ENCODE assay signal across 21 mouse cellular contexts in genomic region chr12:86952331-86952850, GRCm38 (mm10). TPM values are rescaled to one million over a fixed set of nuclear protein-coding genes. Genes with fewer than 3 reads are reported as not detected.
DNase-seq lines count a peak whose midpoint lies in the region; ATAC-seq and TF ChIP-seq lines count a peak whose summit lies in the region.
"Had no signal": no experiment of that assay in that cellular context is flagged by ENCODE, and none has a peak within 500 bp of the region (broad histone marks: within the 10 kb centered on the region; RNA-seq: fewer than 3 reads in every experiment).

No protein-coding gene starts in this region.

- H3K4me3 ChIP-seq in layer of hippocampus, adult 2 months, result peak overlapping the region; percentile 42
- H3K4me3 ChIP-seq in forebrain, embryonic 14.5 days (ENCODE audit: low read depth, low read length), result no peak overlapping the region
- H3K4me3 ChIP-seq in stomach, embryonic 16.5 days (replicated peaks; ENCODE audit: low read length), result no peak overlapping the region
- no peak overlapping the region for H3K4me3 ChIP-seq in limb, embryonic 10.5 days
- H3K4me3 ChIP-seq: embryonic facial prominence, embryonic 13.5 days; heart, embryonic 15.5 days; kidney, embryonic 15.5 days; limb, embryonic 12.5 days; liver, embryonic 15.5 days; megakaryocyte, embryonic 14.5 days; stomach, embryonic 15.5 days had no signal

- H3K27ac ChIP-seq in layer of hippocampus, adult 2 months, result peak overlapping the region; percentile 87
- H3K27ac ChIP-seq in forebrain, embryonic 14.5 days (ENCODE audit: low read depth, low read length), result peak overlapping the region; percentile 9; the same call in 1 of the 2 replicates
- peak overlapping the region; percentile 18; the same call in 1 of the 2 replicates for H3K27ac ChIP-seq in stomach, embryonic 16.5 days (ENCODE audit: low read length)
- no peak overlapping the region for H3K27ac ChIP-seq in limb, embryonic 10.5 days
- H3K27ac ChIP-seq: embryonic facial prominence, embryonic 13.5 days; heart, embryonic 15.5 days; kidney, embryonic 15.5 days; limb, embryonic 12.5 days; liver, embryonic 15.5 days; stomach, embryonic 15.5 days had no signal

- TF ChIP-seq CTCF in layer of hippocampus, adult 2 months (conservative IDR thresholded peaks at IDR 0.05), result no peak; the same call in 1 of the 2 replicates

- H3K36me3 ChIP-seq in forebrain, embryonic 14.5 days (ENCODE audit: control insufficient read depth, insufficient read depth, low read length), result peaks cover 34% of the 10 kb centered on the region
- peaks cover 15% of the 10 kb centered on the region for H3K36me3 ChIP-seq in stomach, embryonic 16.5 days (ENCODE audit: control insufficient read depth, insufficient read depth, low read length)
- H3K36me3 ChIP-seq in limb, embryonic 10.5 days, result peaks cover 59% of the 10 kb centered on the region

- no peak overlapping the region for H3K4me2 ChIP-seq in forebrain, embryonic 14.5 days (ENCODE audit: low read length)
- H3K4me2 ChIP-seq in stomach, embryonic 16.5 days (ENCODE audit: low read depth, low read length), result no peak overlapping the region
- H3K4me2 ChIP-seq: embryonic facial prominence, embryonic 13.5 days; heart, embryonic 15.5 days; kidney, embryonic 15.5 days; limb, embryonic 12.5 days; liver, embryonic 15.5 days; stomach, embryonic 15.5 days had no signal

- no peaks in the 10 kb centered on the region for H3K27me3 ChIP-seq in forebrain, embryonic 14.5 days (replicated peaks; ENCODE audit: control insufficient read depth, insufficient read depth, low read length)
- H3K27me3 ChIP-seq in stomach, embryonic 16.5 days (ENCODE audit: control insufficient read depth, insufficient read depth, low read length), result no peaks in the 10 kb centered on the region
- no peaks in the 10 kb centered on the region for H3K27me3 ChIP-seq in limb, embryonic 10.5 days (ENCODE audit: low read depth, poor library complexity, severe bottlenecking)
- H3K27me3 ChIP-seq: embryonic facial prominence, embryonic 13.5 days; heart, embryonic 15.5 days; kidney, embryonic 15.5 days; limb, embryonic 12.5 days; liver, embryonic 15.5 days; megakaryocyte, embryonic 14.5 days; stomach, embryonic 15.5 days had no signal

- H3K9me3 ChIP-seq in forebrain, embryonic 14.5 days (replicated peaks; ENCODE audit: control insufficient read depth, low read length), result no peaks in the 10 kb centered on the region
- H3K9me3 ChIP-seq in stomach, embryonic 16.5 days (replicated peaks; ENCODE audit: control insufficient read depth, low read length), result no peaks in the 10 kb centered on the region
- no peaks in the 10 kb centered on the region for H3K9me3 ChIP-seq in limb, embryonic 10.5 days (replicated peaks)
- H3K9me3 ChIP-seq: embryonic facial prominence, embryonic 13.5 days; heart, embryonic 15.5 days; kidney, embryonic 15.5 days; limb, embryonic 12.5 days; liver, embryonic 15.5 days; megakaryocyte, embryonic 14.5 days; stomach, embryonic 15.5 days had no signal

- H3K9ac ChIP-seq in forebrain, embryonic 14.5 days (ENCODE audit: low read length), result 0 out of 2 replicates have a peak overlapping the region, but pooled peaks have one; percentile 13
- H3K9ac ChIP-seq in stomach, embryonic 16.5 days (ENCODE audit: low read length), result no peak overlapping the region
- H3K9ac ChIP-seq: embryonic facial prominence, embryonic 13.5 days; heart, embryonic 15.5 days; kidney, embryonic 15.5 days; limb, embryonic 12.5 days; liver, embryonic 15.5 days; stomach, embryonic 15.5 days had no signal

- DNase-seq in cerebellum, adult 9-10 months, result peak; percentile 55
- no peak for DNase-seq in cerebellum, adult 8-10 months
- no peak for DNase-seq in layer of hippocampus, adult 2 months (ENCODE audit: low spot score in 2 of 2)
- no peak for DNase-seq in layer of hippocampus, postnatal 14 days (ENCODE audit: low spot score in 2 of 2)
- peak; percentile 60 for DNase-seq in forebrain, embryonic 14.5 days (ENCODE audit: low spot score)
- no peak for DNase-seq in limb, embryonic 10.5 days (ENCODE audit: low spot score)
- DNase-seq: heart, adult 18-20 months; thymus, postnatal 14 days had no signal

- peaks cover 29% of the 10 kb centered on the region for H3K4me1 ChIP-seq in forebrain, embryonic 14.5 days (ENCODE audit: control insufficient read depth, insufficient read depth, low read length)
- peaks cover 16% of the 10 kb centered on the region for H3K4me1 ChIP-seq in stomach, embryonic 16.5 days (ENCODE audit: control insufficient read depth, insufficient read depth, low read length)
- H3K4me1 ChIP-seq in limb, embryonic 10.5 days, result peaks cover 13% of the 10 kb centered on the region

- WGBS in forebrain, embryonic 14.5 days, result 51% methylated on average over 10 of the region's 10 CpGs
- WGBS in stomach, embryonic 16.5 days, result 85% methylated on average over 10 of the region's 10 CpGs
- WGBS in limb, embryonic 10.5 days, result 90% methylated on average over 10 of the region's 10 CpGs

- no peak for ATAC-seq in forebrain, embryonic 14.5 days
- ATAC-seq in stomach, embryonic 16.5 days (ENCODE audit: insufficient read depth, low FRiP score), result no peak
- no peak for ATAC-seq in megakaryocyte progenitor cell, adult 5-6 weeks (replicated peaks; ENCODE audit: poor library complexity)
- ATAC-seq: lung, postnatal 0 days had no signal

RNA-seq across cellular contexts. Expression of gene Cipc, which starts 5.5 kb away (rescaled TPM):
- total RNA-seq in layer of hippocampus, adult 2 months (2021), result 10 to 100 TPM; 73.4 to 83.6 TPM
- total RNA-seq in layer of hippocampus, postnatal 14 days (2021), result 10 to 100 TPM; 60.4 to 63.6 TPM
- polyA plus RNA-seq in forebrain, embryonic 14.5 days (2014; fragmentation: Nextera tagmentation; extraction: Ambion mirVana), result 47.5 and 57.0 TPM in 2 replicates
- polyA plus RNA-seq in stomach, embryonic 16.5 days (2015; fragmentation: Nextera tagmentation; extraction: Ambion mirVana), result 17.8 and 18.1 TPM in 2 replicates
- polyA plus RNA-seq in limb, embryonic 10.5 days (2016; fragmentation: Nextera tagmentation; extraction: Ambion mirVana), result 31.8 and 37.7 TPM in 2 replicates
- 16.7 and 22.0 TPM in 2 replicates for total RNA-seq in megakaryocyte progenitor cell, adult 5-6 weeks (2015)
- 17.6 and 23.7 TPM in 2 replicates for total RNA-seq in megakaryocyte progenitor cell, adult 5-6 weeks (2017)

RNA-seq across cellular contexts. Expression of gene Zdhhc22, which starts 37.8 kb away (rescaled TPM):
- 1 to 10 TPM; 8.6 to 9.0 TPM for total RNA-seq in layer of hippocampus, adult 2 months (2021)
- 10 to 100 TPM in 1 of 2 experiments, 1 to 10 TPM in 1; 9.3 to 22.9 TPM for total RNA-seq in layer of hippocampus, postnatal 14 days (2021)
- 4.3 and 5.5 TPM in 2 replicates for polyA plus RNA-seq in forebrain, embryonic 14.5 days (2014; fragmentation: Nextera tagmentation; extraction: Ambion mirVana)
- polyA plus RNA-seq in stomach, embryonic 16.5 days (2015; fragmentation: Nextera tagmentation; extraction: Ambion mirVana), result 0.43 and 0.91 TPM in 2 replicates
- polyA plus RNA-seq in limb, embryonic 10.5 days (2016; fragmentation: Nextera tagmentation; extraction: Ambion mirVana), result 0.04 TPM in 2 replicates
- total RNA-seq in megakaryocyte progenitor cell, adult 5-6 weeks (2015), result not detected in 2 replicates
- not detected in 2 replicates for total RNA-seq in megakaryocyte progenitor cell, adult 5-6 weeks (2017)
- total RNA-seq: heart, adult 18-20 months; hematopoietic stem cell, adult 5-6 weeks; MEL; neutrophil, adult 5-6 weeks had no signal
- polyA plus RNA-seq: heart, embryonic 15.5 days; lung, postnatal 0 days had no signal

Comparison
In these comparisons a context has a peak if more than half of its experiments do, and no peak if none do; other contexts are left out.
1. DNase-seq: peak in cerebellum, adult 9-10 months (single experiment) and forebrain, embryonic 14.5 days (single experiment); none in cerebellum, adult 8-10 months (single experiment), layer of hippocampus, adult 2 months (0 of 2), layer of hippocampus, postnatal 14 days (0 of 2) and limb, embryonic 10.5 days (single experiment).
2. RNA of gene Zdhhc22, which starts 37.8 kb away (total RNA-seq): 9.3 to 22.9 TPM in layer of hippocampus, postnatal 14 days and 8.6 to 9.0 TPM in layer of hippocampus, adult 2 months; not detected in megakaryocyte progenitor cell, adult 5-6 weeks; every median in the first group is over 4 times any median in the second.